Mouse (Mus musculus): ENCODE data around the gene Il1r1.

Gene Il1r1

DNA sequence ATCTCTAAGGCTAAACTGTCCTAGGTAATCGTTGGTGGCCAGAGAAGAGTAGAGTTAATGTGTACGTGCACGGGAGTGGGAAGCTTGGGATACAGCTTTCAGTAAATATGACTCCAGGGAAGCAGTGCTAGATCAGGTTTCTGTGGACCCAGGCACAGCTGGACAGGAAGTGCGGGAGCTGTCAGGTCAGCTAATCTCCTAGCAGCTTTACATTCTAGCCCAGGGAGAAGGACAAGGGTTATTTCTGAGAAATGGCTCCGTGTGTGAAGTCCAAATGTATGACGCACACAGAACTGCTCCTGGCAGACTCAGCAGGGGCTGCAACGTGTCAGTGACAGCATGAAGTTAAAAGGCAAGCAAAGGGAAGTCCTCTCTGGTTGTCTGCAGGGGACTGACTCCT is 8.3 kb downstream of the Il1r1 start:
- no peak for DNase-seq

- no peak for DNase-seq
These were observed 8.7 kb downstream of the Il1r1 start for GRCm38 (mm10) chr1:40233621-40234020.

- DNase-seq: no peak
These were observed 10.8 kb downstream of the Il1r1 start for GRCm38 (mm10) chr1:40235597-40236249.

DNA sequence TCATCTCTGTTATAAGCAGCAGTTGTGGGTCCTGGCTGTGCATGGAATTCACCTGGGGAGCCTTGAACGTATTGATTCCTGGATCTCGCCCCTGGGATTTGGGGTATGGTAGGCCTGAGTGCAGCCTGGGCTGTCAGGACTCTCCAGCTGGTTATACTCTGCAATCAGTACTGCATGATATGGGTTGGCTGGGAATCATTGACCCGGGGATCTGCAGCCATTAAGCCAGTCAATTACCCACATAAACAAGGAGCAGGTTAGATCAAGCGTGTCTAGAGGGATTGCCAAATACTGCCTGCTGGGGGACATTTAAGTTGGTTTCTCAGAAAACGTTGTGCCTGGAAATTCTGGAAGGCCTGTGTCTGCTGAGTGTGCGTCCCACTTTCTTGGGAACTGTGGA is 11.8 kb downstream of the Il1r1 start:
- no peak for DNase-seq

- DNase-seq: no peak
These were observed 12.2 kb downstream of the Il1r1 start for GRCm38 (mm10) chr1:40237094-40237493.

DNA sequence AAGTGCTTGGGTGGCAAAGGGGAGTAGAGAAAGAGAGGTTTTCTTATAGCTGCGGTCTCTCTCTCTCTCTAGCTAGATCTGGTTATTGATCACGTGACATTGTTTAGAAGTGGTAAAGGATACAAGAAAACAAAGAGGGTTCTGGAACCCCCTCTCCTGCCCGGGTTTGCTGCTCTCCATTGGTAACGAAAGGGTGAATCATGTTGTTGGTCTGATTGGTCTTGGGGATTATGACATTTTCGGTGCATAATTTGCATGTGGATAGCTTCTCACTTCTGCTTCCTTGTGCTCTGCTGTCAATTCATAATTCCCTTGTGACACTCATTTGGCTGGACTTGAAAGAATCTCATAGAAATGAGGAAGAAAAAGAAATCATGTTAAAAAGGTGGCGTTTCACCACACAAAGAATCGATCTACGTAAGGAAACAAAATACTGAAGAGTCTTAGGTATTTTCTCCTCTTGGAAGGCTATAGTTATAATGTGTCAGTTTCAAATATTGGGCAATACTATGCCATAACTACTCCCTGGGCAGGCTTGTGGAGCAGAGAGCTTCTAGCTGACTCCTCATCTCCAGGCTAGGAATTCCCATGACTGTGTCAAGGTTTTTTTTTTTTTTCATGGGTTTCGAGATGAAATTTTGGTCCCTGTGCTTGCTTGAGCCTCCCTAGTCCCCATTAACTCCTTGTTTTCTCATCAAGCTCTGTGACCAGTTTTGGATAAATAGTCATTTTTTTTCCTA is 15.6 kb downstream of the Il1r1 start:
- no peak for DNase-seq

DNA sequence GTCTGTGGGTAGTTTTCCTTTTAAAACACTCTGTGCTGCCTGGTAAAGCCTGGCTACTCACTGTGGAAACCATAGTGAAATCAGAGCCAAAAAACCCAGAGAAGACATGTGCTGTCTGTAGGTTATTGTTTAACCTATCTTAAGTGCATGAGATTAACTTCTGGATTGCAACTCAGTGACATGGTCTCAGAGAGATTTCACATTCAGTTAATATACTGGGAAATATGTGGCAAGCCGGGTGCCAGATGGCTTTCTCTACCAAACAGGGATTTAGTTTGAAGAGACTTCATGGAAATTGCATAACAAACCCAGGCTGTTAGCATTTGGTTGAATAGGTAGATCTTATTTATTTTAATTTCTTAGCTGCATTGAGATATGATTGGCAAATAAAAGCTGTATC is 17.8 kb downstream of the Il1r1 start:
- no peak for DNase-seq

GRCm38 (mm10) chr1:40243561-40243998 is 18.7 kb downstream of the Il1r1 start:
- DNase-seq: no peak

DNA sequence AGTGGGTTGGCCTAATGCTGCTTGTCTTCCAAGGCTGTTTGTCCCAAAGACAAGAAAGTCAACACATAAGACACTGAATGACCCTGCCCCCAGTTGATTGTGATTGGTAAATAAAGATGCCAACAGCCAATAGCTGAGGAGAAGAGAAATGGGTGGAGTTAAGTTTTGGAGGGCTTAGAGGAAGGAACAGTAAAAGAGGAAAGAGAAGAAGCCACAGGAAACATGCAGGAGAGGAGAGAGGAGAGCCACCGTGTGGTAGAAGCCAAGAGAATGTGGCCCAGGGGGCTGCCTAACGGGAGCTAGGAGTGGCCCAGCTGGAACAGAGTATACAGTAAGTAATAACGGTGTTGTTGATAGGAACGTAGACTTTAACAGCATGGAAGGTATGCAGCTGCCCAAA is 25.5 kb downstream of the Il1r1 start:
- no peak for DNase-seq

GRCm38 (mm10) chr1:40252507-40252906 is 27.6 kb downstream of the Il1r1 start:
- no peak for DNase-seq

DNA sequence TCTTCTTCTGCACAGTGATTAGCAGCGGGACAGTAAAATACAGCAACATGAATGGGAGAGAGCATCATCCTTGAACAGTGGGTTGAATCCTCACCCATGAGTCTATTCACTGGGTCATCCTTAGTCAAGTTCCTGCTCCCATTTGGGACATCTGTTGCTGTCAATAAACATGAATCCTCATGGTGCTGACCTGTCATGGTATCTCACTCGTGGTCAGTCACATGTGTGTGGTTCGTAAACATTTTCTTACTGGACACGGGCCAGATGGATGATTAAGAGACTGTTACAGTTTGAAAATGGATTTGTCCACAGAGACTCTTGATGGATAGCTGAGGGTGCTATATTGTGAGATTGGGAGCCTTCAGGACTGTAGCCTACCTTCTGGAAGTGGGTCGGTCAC is 29.1 kb downstream of the Il1r1 start:
- DNase-seq: no peak

DNA sequence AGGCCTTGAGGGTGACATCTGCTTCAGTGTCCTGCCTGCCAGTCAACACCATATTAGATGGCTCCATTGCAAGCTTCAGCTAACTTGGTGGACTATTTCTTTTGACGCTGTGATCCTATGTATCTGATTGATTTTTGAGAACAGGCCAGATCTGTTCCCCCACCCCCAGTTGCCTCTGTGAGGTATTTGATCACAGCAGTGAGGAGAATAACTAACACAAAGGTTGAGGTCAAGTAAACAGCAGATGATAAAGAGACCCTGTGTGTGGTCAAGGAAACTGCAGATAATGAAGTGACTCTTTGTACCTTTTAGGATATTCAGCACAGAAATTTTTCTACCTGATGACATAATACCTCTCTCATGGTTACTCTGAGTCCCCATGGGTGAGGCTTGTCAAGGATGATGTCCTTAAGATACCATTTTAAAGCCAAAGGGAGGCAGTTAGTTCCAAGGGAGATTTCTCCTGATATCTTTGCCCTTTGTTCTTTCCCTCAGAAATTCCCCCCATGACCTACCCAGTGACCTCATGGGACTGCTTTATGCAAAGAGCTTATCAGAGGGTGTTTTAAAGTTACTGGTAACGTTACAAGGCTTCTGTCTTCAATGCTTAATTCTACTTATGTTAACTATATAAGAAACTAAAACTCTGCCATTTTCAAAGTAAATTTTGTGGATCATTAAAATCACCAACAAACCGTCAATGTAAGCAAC is 29.6 kb downstream of the Il1r1 start:
- DNase-seq: no peak

GRCm38 (mm10) chr1:40262441-40263121 is 37.7 kb downstream of the Il1r1 start:
- DNase-seq: no peak

GRCm38 (mm10) chr1:40263122-40263498 is 38.2 kb downstream of the Il1r1 start:
- no peak for DNase-seq

GRCm38 (mm10) chr1:40263679-40264078 is 38.8 kb downstream of the Il1r1 start:
- DNase-seq: no peak

- no peak for DNase-seq
These were observed 40.5 kb downstream of the Il1r1 start for GRCm38 (mm10) chr1:40265301-40265835.

DNA sequence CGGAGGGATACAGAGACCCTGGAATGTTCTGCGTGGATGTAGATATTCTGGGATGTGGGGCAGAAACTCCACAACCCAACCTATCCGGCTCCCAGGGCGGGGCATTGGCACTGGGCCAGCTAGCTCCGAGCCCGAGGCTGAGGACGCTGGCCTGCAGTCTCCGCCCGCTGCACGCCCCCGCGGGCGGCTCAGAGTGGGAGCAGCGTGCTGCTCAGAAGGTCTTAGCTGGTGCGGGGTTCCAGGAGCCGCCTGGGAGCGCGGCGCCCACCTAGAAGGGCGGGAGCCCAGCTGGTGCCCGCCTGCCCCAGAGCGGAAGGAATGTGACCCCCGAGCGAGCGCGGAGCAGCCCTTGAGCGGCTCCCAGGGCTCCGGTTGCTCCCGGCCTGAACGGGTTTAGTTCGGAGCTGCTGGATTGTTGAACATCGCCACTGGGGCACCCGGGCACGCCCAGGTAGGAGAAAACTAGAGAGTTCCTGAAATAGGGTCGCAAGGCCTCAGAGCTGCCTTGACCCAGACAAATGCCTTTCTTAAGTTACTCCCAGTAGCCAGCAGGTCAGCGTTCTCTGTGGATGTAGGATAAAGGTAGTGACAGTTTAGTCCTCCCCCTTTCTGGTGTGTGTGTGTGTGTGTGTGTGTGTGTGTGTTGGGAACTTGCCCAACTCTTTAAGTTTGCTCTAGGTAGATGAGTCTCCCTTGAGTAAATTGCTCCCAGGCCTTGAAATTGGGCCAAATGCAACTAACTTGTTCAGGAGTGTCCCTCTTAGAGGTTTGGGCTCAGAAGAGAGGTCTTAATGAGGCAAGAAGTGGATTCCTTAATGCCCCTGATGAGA is 41.8 kb downstream of the Il1r1 start:
- DNase-seq: peak; percentile 82 to 85

DNA sequence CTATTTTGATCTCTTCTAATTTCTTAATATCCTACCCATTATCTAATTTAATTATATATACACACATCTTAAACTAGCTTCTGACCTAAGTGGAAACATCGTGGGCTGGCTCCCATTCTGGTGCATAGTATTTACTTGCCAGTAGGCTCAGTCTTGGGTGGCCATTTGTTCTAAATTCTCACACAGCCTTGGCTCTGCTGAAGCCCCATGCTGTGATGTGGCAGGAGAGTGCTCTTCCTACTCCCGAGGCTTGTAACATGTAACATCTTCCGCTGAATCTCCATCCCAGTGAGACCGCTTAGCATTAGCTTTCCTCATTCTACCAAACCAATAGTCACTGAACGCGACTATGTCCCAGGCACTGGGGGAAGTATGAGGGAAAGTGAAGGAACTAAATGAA is 43.0 kb downstream of the Il1r1 start:
- DNase-seq: no peak

DNA sequence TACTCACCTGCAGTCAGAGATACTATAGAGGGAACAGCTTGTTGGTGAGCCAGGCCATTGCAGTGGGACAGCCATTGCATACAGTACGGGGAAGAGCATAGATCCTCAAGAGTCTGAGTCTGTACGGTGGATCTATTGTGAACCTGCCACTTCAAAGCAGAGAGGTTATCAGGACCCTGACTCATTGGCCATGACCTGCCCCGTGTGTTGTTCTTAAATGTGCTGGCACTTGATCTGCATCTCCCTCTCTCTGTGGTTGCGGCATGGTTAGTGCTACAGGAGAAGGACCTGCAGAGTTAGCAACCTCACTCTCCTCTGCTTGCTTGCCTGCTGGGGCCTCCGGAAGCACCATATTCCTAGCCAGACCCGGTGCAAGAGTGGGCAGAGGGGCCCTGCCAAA is 43.7 kb downstream of the Il1r1 start:
- no peak for DNase-seq

DNA sequence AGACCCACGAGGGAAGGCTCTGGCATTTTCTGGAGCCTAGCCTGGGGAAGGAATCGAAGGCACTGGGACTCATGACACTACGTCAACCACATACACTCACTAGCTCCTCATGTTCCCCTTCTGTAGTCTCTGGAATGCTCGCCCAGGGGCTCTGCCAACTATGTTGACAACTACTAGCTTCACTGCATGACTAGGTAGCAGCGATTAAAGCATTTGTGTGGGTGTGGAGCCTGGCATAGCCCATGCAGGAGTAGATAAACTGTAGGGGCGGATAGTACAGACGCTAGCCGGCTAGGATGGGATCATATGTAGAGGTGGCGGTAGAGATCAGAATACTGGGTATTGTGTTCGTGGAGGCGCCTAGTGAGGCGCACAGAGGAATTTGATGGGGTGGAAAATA is 45.5 kb downstream of the Il1r1 start:
- no peak for DNase-seq

DNA sequence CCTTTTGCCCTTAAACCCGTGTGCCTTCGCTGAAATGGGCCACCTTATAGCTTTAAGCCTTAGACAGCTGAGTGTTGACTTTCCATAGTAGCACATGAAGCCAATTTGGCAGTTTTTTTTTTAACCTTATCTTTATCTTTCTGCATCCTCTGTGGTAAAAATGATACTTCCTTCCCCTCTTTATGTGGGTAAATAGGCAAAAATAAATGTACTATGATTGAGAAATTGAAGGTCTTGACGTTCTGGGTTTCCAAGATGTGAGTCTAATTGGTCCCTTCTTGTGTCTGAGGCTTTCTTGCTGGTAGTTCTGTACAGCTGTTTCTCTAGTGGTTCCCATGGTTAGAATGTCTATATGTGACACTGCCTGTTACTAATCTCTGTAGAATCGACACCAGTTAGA is 46.2 kb downstream of the Il1r1 start:
- DNase-seq: no peak

DNA sequence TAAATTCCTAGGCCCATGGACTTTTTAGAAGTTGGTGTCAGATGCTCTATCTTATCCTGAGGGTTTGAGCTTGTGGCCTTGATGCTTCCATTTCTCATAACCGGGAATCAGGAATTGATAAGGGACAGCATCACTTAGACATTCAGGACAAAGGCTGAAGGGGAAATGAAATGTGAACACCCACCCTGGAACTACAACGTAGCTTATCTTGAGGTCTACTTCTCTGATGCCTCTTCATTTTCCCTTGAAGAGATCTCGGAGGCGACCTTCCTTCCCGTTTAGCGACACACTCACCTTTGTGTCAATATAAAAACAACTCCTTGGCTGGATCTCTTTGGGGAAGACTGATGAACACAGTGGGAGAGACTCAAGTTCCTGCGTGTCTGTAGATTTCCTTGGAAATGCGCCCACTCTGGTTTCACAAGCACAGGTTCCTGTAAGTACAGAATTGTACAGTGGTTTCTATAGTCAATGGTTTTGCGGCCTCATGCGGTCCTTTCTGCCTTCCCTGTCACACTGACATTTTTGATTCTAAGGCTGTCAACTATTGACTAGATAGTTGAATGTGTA is 46.7 kb downstream of the Il1r1 start:
- DNase-seq: no peak
